Mouse (Mus musculus) liver, adult 2 months (tissue): ENCODE data around the gene Dnmt3b. TPM values are rescaled to one million over a fixed set of nuclear protein-coding genes. Genes with fewer than 3 reads are reported as not detected.

ENCODE experiments used
- DNase-seq: peaks from one replicate; pipeline ENCODE4 v3.0.0-alpha.2; 2011; ENCODE audit warnings: low read depth, low spot score; ENCODE audit errors: extremely low read depth
- H3K27ac ChIP-seq: fragments of 200-500 bp; replicated peaks from 2 replicates; pipeline ENCODE4 v1.5.1; 2012; ENCODE audit warnings: low read depth, mild to moderate bottlenecking, control low read depth, inconsistent platforms, low read length; ENCODE audit not compliant: insufficient read depth
- H3K27me3 ChIP-seq: fragments of 200-500 bp; 2 replicates; pipeline ENCODE4 v1.6.1; 2012; ENCODE audit warnings: mild to moderate bottlenecking, moderate library complexity, low read length, inconsistent platforms; ENCODE audit not compliant: control insufficient read depth, insufficient read depth
- H3K36me3 ChIP-seq: fragments of 200-500 bp; 2 replicates; pipeline ENCODE4 v1.6.1; 2012; ENCODE audit warnings: low read length, inconsistent platforms; ENCODE audit not compliant: control insufficient read depth, insufficient read depth
- H3K4me1 ChIP-seq: fragments of 200-500 bp; 2 replicates; pipeline ENCODE4 v1.6.1; 2011; ENCODE audit warnings: low read length; ENCODE audit not compliant: control insufficient read depth, insufficient read depth
- H3K4me3 ChIP-seq: fragments of 200-500 bp; 2 replicates; pipeline ENCODE4 v1.5.1; 2011; ENCODE audit warnings: low read depth, mild to moderate bottlenecking, control low read depth, low read length, moderate library complexity; ENCODE audit not compliant: insufficient read depth
- H3K79me2 ChIP-seq: fragments of 200-500 bp; 2 replicates; pipeline ENCODE4 v1.6.1; 2012; ENCODE audit warnings: inconsistent platforms, mild to moderate bottlenecking, low read length, moderate library complexity; ENCODE audit not compliant: control insufficient read depth, insufficient read depth
- H3K9ac ChIP-seq: fragments of 200-500 bp; 2 replicates; pipeline ENCODE4 v1.6.1; 2012; ENCODE audit warnings: low read depth, mild to moderate bottlenecking, control low read depth, inconsistent platforms, low read length
- CTCF ChIP-seq: fragments of 200-500 bp; IDR thresholded peaks from 2 replicates; pipeline ENCODE4 v1.5.1; 2011; ENCODE audit warnings: low read depth, low read length, control low read depth
- POLR2A ChIP-seq: fragments of 200-500 bp; IDR thresholded peaks from 2 replicates; pipeline ENCODE4 v1.6.1; 2011; ENCODE audit warnings: low read length, control low read depth; ENCODE audit not compliant: insufficient read depth; ENCODE audit errors: extremely low read depth
- WGBS: fragments of 180-500 bp; shearing (Covaris S2); methylation state at CpG from one replicate; pipeline ENCODE4 v1.1.7; 2018; 5-methylcytosine and 5-hydroxymethylcytosine counted together
- polyA plus RNA-seq: library from polyadenylated mRNA; depleted of rRNA; stranded (reverse); fragments of >200 nt; gene quantifications from 2 replicates; pipeline ENCODE4 v1.2.3, GENCODE M21; 2012
- total RNA-seq: library from RNA; depleted of rRNA; stranded (reverse); fragments of >200 nt; gene quantifications from 2 replicates; pipeline ENCODE4 v1.2.3, GENCODE M21; 2014

Gene Dnmt3b
- total and polyA plus RNA-seq, 2 experiments, result 0.65 to 3.4 TPM

DNA sequence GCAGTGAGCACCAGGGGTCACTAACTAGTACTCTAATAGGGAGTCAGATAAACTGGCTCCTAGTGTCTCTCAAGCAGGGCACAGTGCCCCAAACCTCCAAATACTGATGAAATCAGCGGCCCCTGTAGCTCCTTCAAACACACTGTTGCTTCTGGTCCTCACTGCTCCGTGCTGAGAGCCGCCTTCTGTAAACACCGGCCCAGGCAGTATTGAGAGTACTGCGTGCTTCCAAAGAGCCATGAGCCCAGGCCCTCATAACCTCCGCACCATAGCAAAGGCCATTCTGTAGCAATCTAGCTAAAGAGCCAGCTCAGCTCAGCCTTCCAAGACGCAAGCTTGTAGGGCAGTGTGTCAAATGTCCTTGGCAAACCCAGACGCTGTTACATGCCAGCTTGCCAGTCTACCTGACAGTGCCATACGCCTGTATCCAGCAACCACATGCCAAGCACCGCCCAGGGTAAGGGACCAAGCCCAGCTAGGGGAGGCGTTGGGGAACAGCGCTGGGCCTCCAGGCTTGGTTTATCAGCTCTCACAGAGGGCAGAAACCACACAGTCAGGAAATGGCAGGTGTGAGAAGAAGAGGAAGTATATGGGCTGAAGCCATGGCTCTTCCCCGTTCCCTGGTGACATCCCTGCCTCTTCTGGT, 41.3 kb upstream of the Dnmt3b start:
- Histone ChIP-seq H3K36me3 (no peaks in the 10 kb centered on the region), H3K27ac (no peak overlapping the region), H3K9ac (no peak overlapping the region), H3K4me1 (peaks cover 16% of the 10 kb centered on the region), H3K27me3 (no peaks in the 10 kb centered on the region), H3K79me2 (no peaks in the 10 kb centered on the region), H3K4me3 (no peak overlapping the region)
- DNase-seq, result peak; percentile 100
- 24% methylated on average over 13 of the region's 13 CpGs for WGBS
- no peak for TF ChIP-seq CTCF
- TF ChIP-seq POLR2A, result no peak

DNA sequence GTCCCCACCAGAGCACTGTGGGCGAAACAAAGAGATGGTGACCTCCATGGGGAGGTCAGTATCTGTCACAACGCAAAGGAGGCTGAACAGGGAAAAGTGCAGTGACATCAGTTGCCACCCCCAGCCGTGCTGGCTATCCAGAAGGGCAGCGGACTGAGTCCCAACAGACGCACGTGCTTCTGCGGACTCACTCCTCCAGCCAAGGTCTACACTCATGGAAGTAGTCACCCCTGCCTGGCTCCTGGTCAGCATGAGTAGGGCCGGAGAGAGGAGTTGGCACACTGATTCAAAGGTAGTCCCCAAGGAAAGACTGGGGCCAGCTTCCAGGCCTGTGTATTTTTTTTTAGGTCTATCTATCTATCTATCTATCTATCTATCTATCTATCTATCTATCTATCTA, 40.2 kb upstream of the Dnmt3b start:
- TF ChIP-seq POLR2A, result no peak
- TF ChIP-seq CTCF, result no peak
- H3K4me3 ChIP-seq, result no peak overlapping the region
- WGBS, result 21% methylated on average over 8 of the region's 8 CpGs
- H3K4me1 ChIP-seq, result peaks cover 16% of the 10 kb centered on the region
- no peak overlapping the region for H3K9ac ChIP-seq
- no peaks in the 10 kb centered on the region for H3K79me2 ChIP-seq
- H3K27me3 ChIP-seq, result no peaks in the 10 kb centered on the region
- H3K36me3 ChIP-seq, result no peaks in the 10 kb centered on the region
- peak; percentile 64 for DNase-seq
- H3K27ac ChIP-seq, result no peak overlapping the region

- no peak overlapping the region for H3K9ac ChIP-seq
- H3K27ac ChIP-seq, result no peak overlapping the region
- TF ChIP-seq CTCF (peak; percentile 96), POLR2A (no peak)
- no peak overlapping the region for H3K4me3 ChIP-seq
- no peaks in the 10 kb centered on the region for H3K36me3 ChIP-seq
- peaks cover 16% of the 10 kb centered on the region for H3K4me1 ChIP-seq
- H3K27me3 ChIP-seq, result no peaks in the 10 kb centered on the region
- peak; percentile 87 for DNase-seq
- WGBS, result 14% methylated on average over 9 of the region's 9 CpGs
- no peaks in the 10 kb centered on the region for H3K79me2 ChIP-seq
These were observed 39.7 kb upstream of the Dnmt3b start for GRCm38 (mm10) chr2:153609548-153609947.

GRCm38 (mm10) chr2:153610426-153611240, 38.6 kb upstream of the Dnmt3b start:
- no peak overlapping the region for H3K27ac ChIP-seq
- no peak overlapping the region for H3K4me3 ChIP-seq
- DNase-seq, result no peak
- no peaks in the 10 kb centered on the region for H3K27me3 ChIP-seq
- H3K36me3 ChIP-seq, result no peaks in the 10 kb centered on the region
- H3K79me2 ChIP-seq, result no peaks in the 10 kb centered on the region
- TF ChIP-seq CTCF (no peak), POLR2A (no peak)
- H3K9ac ChIP-seq, result no peak overlapping the region
- H3K4me1 ChIP-seq, result peaks cover 16% of the 10 kb centered on the region
- 70% methylated on average over 14 of the region's 14 CpGs for WGBS

DNA sequence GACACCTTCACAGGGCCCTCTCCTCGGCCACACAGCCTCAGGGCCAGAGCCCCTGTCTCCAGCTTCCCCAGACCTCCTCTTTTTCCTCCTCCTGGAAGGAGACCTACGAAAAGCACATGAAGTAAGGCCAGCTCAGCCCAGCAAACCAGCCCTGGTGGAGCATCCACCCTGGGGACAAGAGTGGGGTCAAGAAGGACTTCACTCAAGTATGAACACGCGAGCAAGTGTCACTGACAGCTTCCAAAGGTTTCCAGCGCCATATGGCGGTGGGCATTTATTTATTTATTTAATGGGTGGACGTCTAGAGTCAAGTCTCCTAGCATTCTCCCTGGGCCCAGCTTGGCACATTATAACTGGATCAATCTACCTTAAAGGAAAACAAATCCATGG, 38.0 kb upstream of the Dnmt3b start:
- no peak overlapping the region for H3K4me3 ChIP-seq
- DNase-seq, result no peak
- 84% methylated on average over 7 of the region's 7 CpGs for WGBS
- H3K27ac ChIP-seq, result no peak overlapping the region
- H3K27me3 ChIP-seq, result no peaks in the 10 kb centered on the region
- peaks cover 16% of the 10 kb centered on the region for H3K4me1 ChIP-seq
- TF ChIP-seq POLR2A (no peak), CTCF (no peak)
- no peak overlapping the region for H3K9ac ChIP-seq
- no peaks in the 10 kb centered on the region for H3K79me2 ChIP-seq
- no peaks in the 10 kb centered on the region for H3K36me3 ChIP-seq

DNA sequence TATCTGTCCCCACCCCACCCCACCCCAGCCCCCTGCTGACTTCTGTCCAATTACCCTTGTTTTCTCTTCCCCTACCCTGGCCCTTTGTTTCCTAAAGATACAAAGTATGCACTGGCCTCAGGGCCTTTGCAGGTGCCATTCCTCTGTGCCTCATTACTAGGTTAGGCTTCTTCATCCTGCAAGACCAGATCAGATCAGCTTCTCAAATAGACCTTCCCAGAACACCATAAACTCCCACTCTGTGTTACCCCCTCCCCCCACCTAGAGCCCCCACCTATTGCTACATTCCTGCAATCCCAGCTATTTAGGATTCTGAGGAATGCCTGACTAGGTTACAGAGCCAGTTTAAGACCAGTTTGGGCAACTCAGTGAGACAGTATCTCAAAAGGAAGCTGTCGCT, 37.5 kb upstream of the Dnmt3b start:
- no peak for DNase-seq
- Histone ChIP-seq H3K4me1 (peaks cover 13% of the 10 kb centered on the region), H3K27ac (no peak overlapping the region), H3K4me3 (no peak overlapping the region), H3K27me3 (no peaks in the 10 kb centered on the region), H3K36me3 (no peaks in the 10 kb centered on the region), H3K79me2 (no peaks in the 10 kb centered on the region), H3K9ac (no peak overlapping the region)
- no peak for TF ChIP-seq CTCF
- WGBS, result 97% methylated on average over 1 of the region's 1 CpGs
